Mouse (Mus musculus): Measurements from ENCODE around the gene Lrsam1.

Gene Lrsam1

DNA sequence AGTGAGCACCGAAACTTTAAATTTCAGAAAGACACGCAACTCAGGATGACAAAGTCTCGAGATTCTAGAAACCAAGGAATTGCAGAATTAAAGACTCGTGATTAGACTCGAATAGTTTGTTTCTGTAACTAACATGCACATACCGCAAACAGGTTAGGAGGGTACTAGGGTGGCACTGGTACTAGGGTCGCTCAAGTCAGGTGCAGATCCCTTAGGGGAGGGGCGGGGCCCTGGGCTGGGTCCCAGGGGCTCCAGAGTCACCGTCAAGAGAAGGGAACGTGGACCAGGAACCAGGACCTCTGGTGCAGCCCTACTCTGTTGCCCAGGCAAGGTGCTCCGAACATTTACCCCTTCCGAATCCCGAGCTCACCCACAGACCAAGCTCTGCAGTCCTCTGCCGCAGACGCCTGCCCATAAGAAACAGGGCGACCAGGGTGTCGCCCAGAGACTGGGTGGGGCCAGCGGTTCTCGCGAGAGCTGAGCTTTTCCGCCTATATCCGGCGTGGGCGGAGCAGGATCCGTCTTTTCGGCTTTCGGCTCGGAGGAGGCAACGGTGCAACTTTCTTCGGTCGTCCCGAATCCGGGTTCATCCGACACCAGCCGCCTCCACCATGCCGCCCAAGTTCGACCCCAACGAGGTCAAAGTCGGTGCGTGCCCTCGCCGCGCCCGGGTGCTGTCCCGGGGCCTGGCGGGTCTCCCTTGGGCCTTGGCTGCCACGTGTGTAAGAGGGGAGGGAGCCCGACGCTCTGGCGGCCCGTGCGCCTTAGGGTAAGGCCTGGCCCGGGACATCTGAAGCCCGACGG is at the start of gene Lrsam1, which contains the start of gene Rpl12:
TSS of gene Lrsam1 (minus strand) at position 423 of the 804 bp plus-strand sequence.
TSS of gene Rpl12 (plus strand) at position 368 of the 804 bp plus-strand sequence.
- DNase-seq (ENCODE audit: low spot score), result peak; percentile 96

DNA sequence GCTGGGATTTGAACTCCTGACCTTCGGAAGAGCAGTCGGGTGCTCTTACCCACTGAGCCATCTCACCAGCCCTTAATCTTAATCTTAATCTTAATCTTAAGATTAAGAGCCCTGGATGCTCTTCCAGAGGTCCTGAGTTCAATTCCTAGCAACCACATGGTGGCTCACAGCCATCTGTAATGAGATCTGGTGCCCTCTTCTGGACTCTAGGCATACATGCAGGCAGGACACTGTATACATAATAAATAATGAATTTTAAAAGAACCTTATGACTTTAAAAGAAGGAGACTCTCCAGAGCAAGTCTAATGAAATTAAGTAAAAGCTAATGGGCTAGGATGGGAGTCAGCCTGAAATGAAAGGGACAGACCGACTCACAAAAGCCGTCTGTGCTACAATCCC is 47.6 kb upstream of the Lrsam1 start:
- peak; percentile 26 for DNase-seq (ENCODE audit: low spot score)

DNA sequence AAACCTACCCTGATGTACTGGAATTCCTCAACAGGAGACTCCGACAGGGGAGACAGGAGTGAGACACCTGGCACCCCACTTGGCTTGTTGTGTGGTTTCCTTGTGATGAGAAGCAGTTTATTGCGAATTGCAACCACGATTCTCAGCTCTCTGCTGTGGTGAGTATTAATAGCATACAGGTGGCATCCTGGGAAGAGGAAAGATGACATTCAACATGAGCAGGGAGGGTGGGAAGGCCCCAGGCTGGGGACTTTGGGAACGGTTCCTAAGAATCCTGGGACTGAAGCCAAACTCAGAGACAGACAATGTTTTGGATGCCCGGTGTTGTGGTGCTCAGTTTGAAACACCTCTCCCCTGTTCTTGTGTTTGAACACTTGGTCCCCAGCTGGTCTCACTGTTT is 43.6 kb upstream of the Lrsam1 start:
- no peak for DNase-seq (ENCODE audit: low spot score)

DNA sequence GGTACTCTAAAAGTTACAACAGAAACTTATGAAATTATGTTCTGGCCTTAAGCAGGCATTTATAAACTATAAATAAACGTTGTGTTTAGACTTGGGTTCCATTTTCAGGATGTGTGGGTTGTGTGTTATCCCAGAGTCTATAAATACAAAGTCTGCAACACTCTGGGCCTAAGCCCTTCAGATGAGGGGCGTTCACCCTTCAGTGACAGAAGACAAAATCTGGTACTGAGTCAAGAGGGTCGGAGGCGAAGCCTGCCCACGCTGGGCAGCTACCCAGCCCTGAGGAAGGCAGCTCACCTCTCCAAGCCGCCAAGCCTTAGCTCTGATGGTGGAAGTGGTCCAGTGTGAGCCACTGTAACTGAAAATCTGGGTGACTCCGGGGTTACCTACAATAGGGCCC is 40.7 kb upstream of the Lrsam1 start:
- DNase-seq (ENCODE audit: low spot score), result no peak

DNA sequence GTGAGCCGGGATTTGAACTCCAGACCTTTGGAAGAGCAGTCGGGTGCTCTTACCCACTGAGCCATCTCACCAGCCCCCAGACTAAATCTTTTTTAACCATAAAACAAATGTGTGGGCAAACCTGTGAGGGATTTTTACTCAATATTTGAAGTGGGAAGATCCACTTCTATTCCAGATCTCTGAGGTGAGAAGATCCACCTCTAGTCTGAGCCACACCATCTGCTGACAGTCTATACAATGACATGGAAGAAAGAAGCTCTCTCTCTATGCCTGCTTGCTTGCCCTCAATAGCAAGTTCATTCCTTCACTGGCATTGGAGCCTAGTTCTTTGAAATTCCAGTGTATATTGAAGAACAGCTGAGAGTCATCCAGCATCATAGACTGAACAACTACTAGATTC is 38.3 kb upstream of the Lrsam1 start:
- no peak for DNase-seq (ENCODE audit: low spot score)

DNA sequence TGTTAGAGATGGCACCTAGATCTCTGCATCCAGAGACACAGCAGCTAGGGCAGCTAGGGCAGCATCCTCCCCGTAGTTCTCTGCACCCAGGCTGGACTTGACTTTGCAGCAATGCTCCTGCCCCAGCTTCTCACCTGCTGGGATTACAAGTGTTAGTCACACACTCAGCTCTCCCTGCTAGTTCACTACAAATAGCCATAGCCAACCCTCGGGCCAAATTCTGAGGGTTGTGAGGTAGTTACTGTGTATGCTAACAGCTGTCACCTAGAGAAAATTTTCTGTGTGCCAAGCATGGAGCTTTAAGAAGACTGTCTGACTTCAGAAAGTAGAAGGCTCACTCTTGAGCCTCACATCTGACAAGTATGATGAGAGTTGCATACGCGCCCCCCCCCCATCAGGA is 36.4 kb upstream of the Lrsam1 start:
- DNase-seq (ENCODE audit: low spot score), result no peak

DNA sequence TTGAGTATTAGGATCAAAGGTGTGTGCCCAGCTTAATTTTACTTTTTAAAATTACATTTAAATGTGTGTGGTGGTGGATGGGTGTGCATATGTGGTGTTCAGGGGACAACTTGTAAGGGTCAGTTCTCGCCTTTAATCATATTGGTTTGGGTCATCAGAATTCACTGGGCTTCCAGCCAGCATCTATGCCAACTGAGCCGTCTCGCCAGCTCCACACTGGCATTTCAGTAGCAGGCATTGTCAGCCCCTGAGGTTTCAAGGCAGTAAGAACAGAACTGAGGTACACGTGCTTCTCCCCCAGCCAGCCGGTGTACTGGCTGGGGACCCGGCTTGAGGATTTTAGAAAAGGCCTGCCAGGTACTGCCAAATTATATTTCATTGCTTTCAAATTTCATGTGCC is 35.7 kb upstream of the Lrsam1 start:
- DNase-seq (ENCODE audit: low spot score), result no peak

DNA sequence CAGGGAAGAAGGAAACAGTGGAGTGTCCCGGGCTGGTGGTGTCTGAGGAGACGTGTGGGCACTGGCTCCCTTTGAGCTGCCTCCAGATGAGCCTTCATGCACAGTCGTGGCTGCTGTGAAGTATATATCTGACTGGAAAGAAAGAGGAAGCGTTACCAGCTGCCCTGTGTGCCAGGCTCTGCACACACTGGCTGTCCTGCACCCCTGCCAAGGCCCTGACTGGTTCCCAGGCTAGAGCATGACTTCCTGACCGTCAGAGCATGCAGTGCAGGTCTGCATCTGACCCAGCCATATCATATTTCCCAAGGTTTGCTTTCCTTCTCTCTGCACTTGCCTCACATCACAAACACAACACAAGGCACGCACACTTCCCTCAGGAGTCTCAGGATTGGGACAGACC is 30.7 kb upstream of the Lrsam1 start:
- DNase-seq (ENCODE audit: low spot score), result no peak

DNA sequence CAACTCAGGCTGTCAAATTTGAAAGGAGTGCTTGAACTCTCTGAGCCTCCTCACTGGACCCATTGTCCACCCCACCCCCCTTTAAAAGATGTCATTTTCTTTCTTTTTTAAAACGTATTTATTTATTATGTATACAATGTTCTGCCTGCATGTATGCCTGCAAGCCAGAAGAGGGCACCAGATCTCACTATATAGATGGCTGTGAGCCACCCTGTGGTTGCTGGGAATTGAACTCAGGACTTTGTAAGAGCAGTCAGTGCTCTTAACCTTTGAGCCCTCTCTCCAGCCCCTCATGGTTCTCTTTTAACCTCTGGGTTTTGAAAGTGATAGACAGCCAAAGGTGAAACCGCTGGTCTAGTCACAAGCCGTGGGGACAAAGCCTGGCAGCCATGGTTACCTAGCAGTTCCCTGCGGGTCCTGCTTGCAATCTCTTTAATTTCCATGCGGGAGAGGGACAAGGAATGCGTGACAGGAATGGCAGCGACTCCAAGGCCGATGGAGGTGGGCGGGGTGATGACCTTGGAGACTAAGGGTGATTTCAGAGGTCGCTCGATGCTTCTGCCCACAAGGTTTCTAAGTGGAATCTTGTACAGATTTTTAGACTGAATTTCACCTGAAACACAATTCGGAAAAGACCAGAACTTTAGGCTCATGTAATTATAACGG is 28.9 kb upstream of the Lrsam1 start:
- peak; percentile 54 for DNase-seq (ENCODE audit: low spot score)

DNA sequence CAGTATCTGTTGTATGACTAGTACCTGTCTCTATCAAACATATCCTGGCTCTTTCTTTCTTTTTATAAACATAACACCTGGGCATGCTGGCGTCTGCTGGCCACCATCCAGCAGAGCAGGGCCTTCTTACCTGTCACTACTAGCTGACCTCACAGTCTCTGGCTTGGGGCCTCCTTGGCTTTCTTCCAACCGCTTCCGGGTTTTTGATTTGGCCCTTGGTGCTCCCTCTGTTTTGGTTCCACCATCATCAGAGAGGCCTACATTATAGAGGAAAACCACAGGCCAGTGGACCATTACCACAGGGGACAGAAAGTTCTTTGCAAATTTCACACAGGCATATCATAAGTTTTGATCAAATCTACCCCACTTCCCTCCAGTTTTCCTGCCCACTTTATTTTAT is 28.0 kb upstream of the Lrsam1 start:
- no peak for DNase-seq (ENCODE audit: low spot score)

DNA sequence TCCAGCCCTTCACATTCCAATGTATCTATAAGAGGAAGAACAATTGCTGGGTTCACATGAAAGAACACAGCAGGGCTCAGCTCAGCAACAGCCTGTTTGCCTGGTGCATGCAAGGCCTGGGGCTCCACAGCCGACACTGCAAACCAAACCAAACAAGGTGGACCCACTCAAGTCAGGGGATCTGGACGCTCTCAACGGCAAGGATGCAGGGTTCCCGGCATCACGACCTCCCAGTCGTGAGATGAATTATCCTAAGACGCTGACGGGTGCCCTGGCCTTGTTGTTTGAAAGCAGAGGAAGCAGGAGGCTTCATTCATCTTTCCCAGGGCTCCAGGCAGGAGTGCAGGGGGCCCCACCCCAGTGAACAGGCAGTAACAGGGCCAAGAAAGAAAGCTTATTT is 24.4 kb upstream of the Lrsam1 start:
- no peak for DNase-seq (ENCODE audit: low spot score)

DNA sequence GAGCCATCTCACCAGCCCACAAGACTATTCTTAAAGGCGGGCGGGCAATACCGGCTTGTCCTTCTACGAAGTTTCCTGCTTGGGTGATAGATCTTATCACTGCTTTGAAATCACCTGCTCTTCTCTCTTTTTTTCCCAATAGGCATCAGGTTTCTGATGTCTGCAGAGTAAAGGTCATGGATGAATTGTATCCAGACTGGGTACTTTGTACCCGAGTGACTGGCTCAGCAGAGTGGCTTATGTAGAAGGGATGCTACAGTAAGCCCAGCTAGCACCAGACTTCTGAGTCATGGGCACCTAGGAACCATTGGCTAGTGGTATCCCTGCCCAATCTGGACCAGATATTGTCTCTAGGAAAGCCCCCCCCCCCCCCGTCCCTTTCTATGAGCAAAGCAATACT is 22.2 kb upstream of the Lrsam1 start:
- no peak for DNase-seq (ENCODE audit: low spot score)

DNA sequence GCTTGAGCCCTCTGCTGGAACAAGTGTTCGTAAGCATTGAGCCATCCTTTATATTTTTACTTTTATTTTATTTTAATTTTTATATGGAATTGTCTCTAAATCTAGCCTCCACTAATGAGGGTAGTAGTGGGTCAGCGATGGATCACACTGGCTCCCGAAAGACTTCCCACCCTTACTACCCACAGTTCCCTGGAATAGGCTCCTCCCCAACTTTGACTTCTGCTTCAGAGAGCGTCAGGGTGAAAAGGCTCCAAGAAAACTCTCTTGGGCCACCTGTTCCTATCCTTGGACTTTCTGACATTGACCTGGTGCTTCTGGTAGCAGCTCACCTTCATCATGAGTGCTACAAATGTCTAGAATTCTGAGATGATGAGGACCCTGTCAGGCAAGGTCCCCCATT is 21.3 kb upstream of the Lrsam1 start:
- DNase-seq (ENCODE audit: low spot score), result peak; percentile 36

DNA sequence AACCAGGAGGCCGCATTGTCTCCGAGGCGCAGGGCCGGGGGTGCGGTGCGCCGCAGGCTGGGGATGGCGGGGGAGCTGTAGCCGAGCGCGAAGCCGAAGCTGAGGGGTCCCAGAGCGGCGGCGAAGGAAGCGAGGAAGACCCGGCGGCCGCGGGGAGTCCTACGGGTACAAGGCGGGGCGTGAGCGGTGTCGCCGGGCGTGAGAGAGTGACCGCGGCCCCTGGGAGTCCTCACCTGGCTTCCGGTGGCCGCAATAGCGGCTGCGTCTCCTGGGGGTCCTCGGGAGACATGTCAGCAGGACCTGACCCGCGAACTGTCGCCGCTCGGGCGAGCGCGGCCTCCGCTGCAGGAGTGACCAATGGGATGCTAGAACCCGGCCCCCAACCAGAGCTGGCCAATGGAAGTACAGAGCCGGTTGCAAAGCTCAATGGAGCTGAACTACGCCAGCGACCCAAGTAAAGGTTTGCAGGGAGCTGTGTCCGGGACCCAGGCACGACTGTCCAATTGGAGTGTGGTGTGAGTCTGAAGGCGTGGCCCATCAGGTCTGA is 20.4 kb upstream of the Lrsam1 start, which contains the start of gene Slc2a8:
TSS of gene Slc2a8 (minus strand) at position 359 of the 547 bp plus-strand sequence.
- DNase-seq (ENCODE audit: low spot score), result peak; percentile 97

DNA sequence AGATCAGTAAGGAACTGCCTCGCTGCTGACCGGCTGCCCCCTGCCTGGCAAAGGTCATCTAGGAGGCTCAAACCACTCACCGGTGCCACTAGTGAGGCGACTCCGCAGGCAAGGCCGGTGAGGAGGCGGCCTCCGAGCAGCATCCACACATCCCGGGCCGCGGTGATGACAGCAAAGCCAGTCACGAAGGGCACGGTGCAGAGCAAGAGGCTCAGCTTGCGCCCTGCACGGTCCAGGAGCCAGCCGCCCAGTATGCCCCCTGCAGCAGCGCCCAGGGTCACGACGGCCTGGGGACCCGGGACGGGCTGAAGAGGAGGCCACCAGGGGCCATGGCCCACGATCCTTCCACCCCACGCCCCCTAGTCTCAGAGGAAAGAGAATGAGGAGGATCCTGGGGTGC is 19.9 kb upstream of the Lrsam1 start:
- peak; percentile 24 for DNase-seq (ENCODE audit: low spot score)

DNA sequence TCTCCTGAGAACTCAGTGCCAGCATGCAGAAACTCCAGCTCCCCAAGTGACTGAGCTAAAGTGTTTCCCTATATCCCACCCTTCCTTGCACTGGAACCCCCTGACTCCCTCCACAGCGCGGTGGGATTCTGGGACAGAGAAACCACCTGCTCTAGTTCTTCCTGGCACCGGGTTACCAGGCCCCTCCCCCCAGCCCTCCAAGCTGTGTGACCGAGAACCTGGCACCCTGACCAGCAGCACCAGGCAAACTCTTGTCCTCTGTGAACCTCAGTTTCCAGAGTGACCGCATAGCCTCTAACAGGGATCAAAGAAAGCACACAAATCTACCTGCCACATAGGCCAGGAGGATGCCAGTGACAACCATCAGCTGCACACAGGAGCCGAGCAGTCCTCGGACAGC is 18.3 kb upstream of the Lrsam1 start:
- DNase-seq (ENCODE audit: low spot score), result no peak

DNA sequence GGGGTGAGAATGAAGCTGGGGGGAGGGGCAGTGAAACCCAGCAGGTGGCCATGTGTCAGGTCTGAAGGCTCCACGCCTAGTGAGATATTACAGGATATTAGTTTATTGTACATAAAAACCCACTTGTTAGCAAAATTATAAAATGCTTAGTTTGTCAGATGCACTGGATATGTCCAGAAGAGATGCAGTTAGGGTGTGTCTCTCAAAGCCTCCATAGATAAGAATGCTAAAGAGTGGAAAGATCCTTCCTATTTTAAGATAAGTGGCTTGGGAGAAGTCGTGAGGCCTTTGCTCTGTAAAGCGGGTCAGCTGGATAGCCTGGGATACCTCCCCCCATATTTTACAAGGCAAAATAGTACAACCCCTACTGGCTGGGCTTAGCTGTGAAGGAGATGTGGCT is 17.3 kb upstream of the Lrsam1 start:
- DNase-seq (ENCODE audit: low spot score), result no peak

DNA sequence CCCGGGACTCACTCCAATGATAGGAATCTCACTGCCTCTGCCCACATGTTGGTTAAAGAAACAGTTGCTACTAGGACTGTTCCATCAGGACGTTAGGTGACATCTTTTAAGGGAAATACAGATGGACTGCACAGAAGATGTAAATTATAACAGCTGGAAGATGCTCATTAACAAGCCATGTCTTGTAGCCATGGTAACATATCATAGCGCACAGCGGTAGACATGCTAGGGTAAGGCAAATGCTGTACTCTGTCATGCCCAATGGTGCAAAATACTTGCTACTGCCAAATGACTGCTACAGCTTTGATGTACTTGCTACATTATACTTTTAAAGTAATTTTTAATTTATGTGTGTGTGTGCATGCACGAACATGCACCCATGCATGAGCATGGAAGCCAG is 15.7 kb upstream of the Lrsam1 start:
- DNase-seq (ENCODE audit: low spot score), result no peak

DNA sequence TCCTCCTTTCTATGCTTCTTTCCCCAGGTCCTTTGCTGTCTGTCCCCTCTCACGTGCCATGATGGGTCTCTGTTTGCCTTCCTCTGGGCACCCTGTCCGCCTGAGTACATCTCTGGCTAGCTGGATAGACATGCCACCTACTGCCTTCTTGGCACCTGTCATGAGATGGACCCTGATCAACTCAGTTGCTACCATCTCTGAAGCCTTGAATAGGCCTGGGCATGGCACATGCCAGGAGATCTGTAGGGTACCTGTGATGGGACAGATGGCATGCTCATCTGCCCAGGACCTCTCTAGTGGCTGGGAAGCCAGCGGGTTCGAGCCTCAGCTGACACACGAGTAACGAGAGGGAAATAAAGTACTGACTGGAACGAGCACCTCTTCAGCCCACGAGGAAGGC is 12.8 kb upstream of the Lrsam1 start:
- no peak for DNase-seq (ENCODE audit: low spot score)

DNA sequence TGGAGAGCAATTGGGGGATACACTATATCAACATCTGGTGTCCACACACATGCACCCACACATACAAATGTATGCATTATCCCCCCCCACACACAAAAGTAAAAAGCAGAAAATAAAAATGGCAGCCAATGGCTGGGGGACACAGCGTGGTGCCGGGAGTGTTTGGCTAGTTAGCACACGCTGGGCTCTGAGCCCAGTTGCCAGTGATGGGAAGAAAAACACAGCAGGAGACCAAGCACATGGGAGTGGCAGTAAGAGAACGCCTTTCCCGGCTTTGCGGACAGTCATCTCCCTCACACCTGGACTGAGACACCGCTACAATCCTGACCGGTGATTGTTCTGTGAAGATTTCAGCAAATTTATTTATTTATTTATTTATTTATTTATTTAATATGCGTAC is 9.8 kb upstream of the Lrsam1 start:
- DNase-seq (ENCODE audit: low spot score), result no peak

DNA sequence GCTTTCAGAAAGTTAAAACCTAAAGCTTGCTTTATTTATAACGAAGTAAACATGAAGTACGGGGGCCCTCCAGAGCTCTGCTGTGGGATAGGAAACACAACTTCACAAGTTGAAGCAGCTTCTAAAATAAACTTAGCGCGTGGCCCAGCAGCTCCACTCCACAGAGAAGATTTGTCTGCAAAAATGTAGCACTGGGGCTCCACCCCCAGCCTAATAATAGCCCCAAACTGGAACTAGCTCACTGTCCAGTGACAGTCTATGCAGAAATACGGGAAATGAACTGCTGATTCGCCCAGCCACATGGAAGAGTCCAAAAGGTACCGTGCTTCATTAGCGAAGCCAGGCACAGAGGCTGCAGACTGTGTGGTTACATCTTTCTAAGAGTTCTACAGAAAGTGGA is 7.9 kb upstream of the Lrsam1 start:
- no peak for DNase-seq (ENCODE audit: low spot score)

DNA sequence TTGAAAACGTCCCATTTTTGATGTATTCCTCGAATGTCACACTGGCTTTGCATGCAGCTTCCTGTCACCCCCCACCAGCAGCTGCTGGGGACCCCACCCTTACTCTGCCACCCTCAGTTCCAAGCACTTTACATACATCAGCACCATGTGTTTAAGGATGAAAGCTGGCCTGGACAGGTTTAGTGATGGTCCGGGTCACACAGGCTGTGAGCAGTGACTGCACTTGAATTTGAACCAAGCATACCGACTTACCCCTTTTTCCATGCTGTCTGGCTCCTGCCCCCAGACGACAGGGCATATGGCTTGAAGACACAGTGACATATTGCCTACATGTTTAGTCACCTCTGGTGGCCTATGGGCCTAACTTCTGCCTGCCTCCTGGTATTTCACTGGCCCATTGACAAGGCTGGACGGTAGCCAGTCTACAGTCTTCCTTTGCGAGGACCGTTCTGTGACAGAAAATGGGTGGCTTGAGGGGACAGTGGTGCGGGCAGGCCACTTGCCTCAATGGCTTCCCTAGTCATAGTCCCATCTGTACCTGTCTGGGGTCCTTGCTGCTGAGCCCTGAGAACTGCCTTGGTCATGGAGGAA is 6.7 kb upstream of the Lrsam1 start:
- no peak for DNase-seq (ENCODE audit: low spot score)

All from embryo, embryonic 10.5 days (tissue).